Mouse (Mus musculus) midbrain, embryonic 14.5 days (tissue): Measurements from ENCODE around the gene Cdh23. TPM values are rescaled to one million over a fixed set of nuclear protein-coding genes. Genes with fewer than 3 reads are reported as not detected.

ENCODE experiments used
- polyA plus RNA-seq: library from polyadenylated mRNA; unstranded; fragments of >200 nt; fragmentation: Nextera tagmentation; extraction: Ambion mirVana; gene quantifications from 2 replicates; pipeline ENCODE4 v1.2.1, GENCODE M21; 2014

Cdh23 gene
- polyA plus RNA-seq, 1 experiment from 2014 or later, result 5.0 TPM

Other genes with a start within 250 kb of the Cdh23 start
- 4.8 and 8.5 TPM in 2 replicates for gene Slc29a3, start 56.3 kb upstream of the Cdh23 start, polyA plus RNA-seq
- 2.4 and 2.8 TPM in 2 replicates for gene Unc5b, start 135.1 kb upstream of the Cdh23 start, polyA plus RNA-seq